Mouse (Mus musculus) liver, embryonic 13.5 days (tissue): Measurements from ENCODE around the gene Nrm. TPM values are rescaled to one million over a fixed set of nuclear protein-coding genes. Genes with fewer than 3 reads are reported as not detected.

Experiments
- ATAC-seq: fragments of 200-750 bp; cut with Nextera tagmentation; 2 replicates; pipeline ENCODE4 v1.8.0; 2017; ENCODE audit warnings: low read depth, mild to moderate bottlenecking, moderate number of reproducible peaks, moderate library complexity
- DNase-seq: peaks from one replicate; pipeline ENCODE4 v3.0.0; 2022
- H3K27ac ChIP-seq: fragments of 300-500 bp; sonication (generic); 2 replicates; pipeline ENCODE4 v1.5.1; 2015; ENCODE audit warnings: moderate library complexity, mild to moderate bottlenecking, inconsistent platforms
- H3K27me3 ChIP-seq: fragments of 300-500 bp; sonication (generic); 2 replicates; pipeline ENCODE4 v1.6.1; 2015; ENCODE audit warnings: mild to moderate bottlenecking, inconsistent platforms
- H3K36me3 ChIP-seq: fragments of 300-500 bp; sonication (generic); 2 replicates; pipeline ENCODE4 v1.6.1; 2015; ENCODE audit warnings: mild to moderate bottlenecking, inconsistent platforms
- H3K4me1 ChIP-seq: fragments of 300-500 bp; sonication (generic); replicated peaks from 2 replicates; pipeline ENCODE4 v1.6.1; 2015; ENCODE audit warnings: inconsistent platforms
- H3K4me2 ChIP-seq: fragments of 300-500 bp; sonication (generic); 2 replicates; pipeline ENCODE4 v1.6.1; 2015; ENCODE audit warnings: inconsistent platforms, mild to moderate bottlenecking, moderate library complexity
- H3K4me3 ChIP-seq: fragments of 300-500 bp; sonication (generic); replicated peaks from 2 replicates; pipeline ENCODE4 v1.5.1; 2015; ENCODE audit warnings: mild to moderate bottlenecking, inconsistent platforms
- H3K9ac ChIP-seq: fragments of 300-500 bp; sonication (generic); 2 replicates; pipeline ENCODE4 v1.6.1; 2015; ENCODE audit warnings: mild to moderate bottlenecking, inconsistent platforms
- H3K9me3 ChIP-seq: fragments of 300-500 bp; sonication (generic); replicated peaks from 2 replicates; pipeline ENCODE4 v1.6.1; 2016; ENCODE audit warnings: inconsistent platforms
- WGBS: fragments of 180-500 bp; shearing (Covaris S2); methylation state at CpG from one replicate; pipeline ENCODE4 v1.1.7; 2015; ENCODE audit not compliant: insufficient replicate concordance; 5-methylcytosine and 5-hydroxymethylcytosine counted together
- polyA plus RNA-seq: library from polyadenylated mRNA; unstranded; fragments of >200 nt; fragmentation: Nextera tagmentation; extraction: Ambion mirVana; gene quantifications from 2 replicates; pipeline ENCODE4 v1.2.1, GENCODE M21; 2015

Gene Nrm
- polyA plus RNA-seq, 1 experiment from 2014 or later, result 23.0 TPM

- H3K9me3 ChIP-seq, result no peaks in the 10 kb centered on the region
- 91% methylated on average over 14 of the region's 14 CpGs for WGBS
- H3K27me3 ChIP-seq, result no peaks in the 10 kb centered on the region
- H3K4me2 ChIP-seq, result no peak overlapping the region
- H3K4me3 ChIP-seq, result no peak overlapping the region
- peaks cover 20% of the 10 kb centered on the region for H3K4me1 ChIP-seq
- ATAC-seq (no peak), DNase-seq (no peak)
- no peak overlapping the region for H3K27ac ChIP-seq
- H3K9ac ChIP-seq, result no peak overlapping the region
- peaks cover 77% of the 10 kb centered on the region for H3K36me3 ChIP-seq
Measured at GRCm38 (mm10) chr17:35883777-35884176, 22.7 kb downstream of the Nrm start.

GRCm38 (mm10) chr17:35887725-35888124 lies 26.6 kb downstream of the Nrm start:
- H3K9ac ChIP-seq, result no peak overlapping the region
- ATAC-seq (no peak), DNase-seq (no peak)
- no peaks in the 10 kb centered on the region for H3K9me3 ChIP-seq
- no peak overlapping the region for H3K4me3 ChIP-seq
- H3K4me1 ChIP-seq, result no peaks in the 10 kb centered on the region
- H3K36me3 ChIP-seq, result peaks cover 99% of the 10 kb centered on the region
- WGBS, result 86% methylated on average over 9 of the region's 17 CpGs
- no peaks in the 10 kb centered on the region for H3K27me3 ChIP-seq
- no peak overlapping the region for H3K27ac ChIP-seq
- H3K4me2 ChIP-seq, result no peak overlapping the region

- Histone ChIP-seq H3K27ac (peak within 1 kb of the TSS; percentile 86), H3K36me3 (peaks cover 37% of the 10 kb centered on the region), H3K9ac (peak within 1 kb of the TSS; percentile 94), H3K4me3 (peak within 1 kb of the TSS; percentile 91), H3K9me3 (no peaks in the 10 kb centered on the region), H3K4me2 (peak within 1 kb of the TSS; percentile 98), H3K27me3 (no peaks in the 10 kb centered on the region), H3K4me1 (peaks cover 44% of the 10 kb centered on the region)
- WGBS, result under 1% methylated on average over 84 of the region's 86 CpGs
- peak; percentile 91 for ATAC-seq
- peak; percentile 86 for DNase-seq
Measured at GRCm38 (mm10) chr17:35896781-35897643, 35.9 kb downstream of the Nrm start, which contains the start of gene 2310061I04Rik. Gene 2310061I04Rik (minus strand): TSS chr17:35897431.

GRCm38 (mm10) chr17:35897644-35898573 lies 36.8 kb downstream of the Nrm start:
- 33% methylated on average over 23 of the region's 23 CpGs for WGBS
- peak overlapping the region; percentile 91 for H3K4me3 ChIP-seq
- peak; percentile 31 for DNase-seq
- peak overlapping the region; percentile 98 for H3K4me2 ChIP-seq
- H3K9me3 ChIP-seq, result no peaks in the 10 kb centered on the region
- no peaks in the 10 kb centered on the region for H3K27me3 ChIP-seq
- H3K36me3 ChIP-seq, result peaks cover 28% of the 10 kb centered on the region
- H3K4me1 ChIP-seq, result peaks cover 44% of the 10 kb centered on the region
- peak; percentile 57 for ATAC-seq
- H3K27ac ChIP-seq, result peak overlapping the region; percentile 86
- H3K9ac ChIP-seq, result peak overlapping the region; percentile 94

GRCm38 (mm10) chr17:35900636-35901035 lies 39.5 kb downstream of the Nrm start:
- H3K36me3 ChIP-seq, result peaks cover 17% of the 10 kb centered on the region
- WGBS, result 29% methylated on average over 3 of the region's 3 CpGs
- no peak for DNase-seq
- no peak overlapping the region for H3K4me2 ChIP-seq
- H3K9ac ChIP-seq, result 0 out of 2 replicates have a peak overlapping the region, but pooled peaks have one; percentile 3
- H3K27me3 ChIP-seq, result no peaks in the 10 kb centered on the region
- no peak overlapping the region for H3K4me3 ChIP-seq
- no peak for ATAC-seq
- H3K9me3 ChIP-seq, result no peaks in the 10 kb centered on the region
- peak overlapping the region; percentile 34; the same call in 1 of the 2 replicates for H3K27ac ChIP-seq
- peaks cover 51% of the 10 kb centered on the region for H3K4me1 ChIP-seq

- no peak overlapping the region for H3K27ac ChIP-seq
- H3K4me3 ChIP-seq, result no peak overlapping the region
- peaks cover 28% of the 10 kb centered on the region for H3K4me1 ChIP-seq
- 70% methylated on average over 9 of the region's 9 CpGs for WGBS
- no peaks in the 10 kb centered on the region for H3K27me3 ChIP-seq
- peaks cover 30% of the 10 kb centered on the region for H3K36me3 ChIP-seq
- no peak for DNase-seq
- ATAC-seq, result no peak
- no peaks in the 10 kb centered on the region for H3K9me3 ChIP-seq
- no peak overlapping the region for H3K4me2 ChIP-seq
- no peak overlapping the region for H3K9ac ChIP-seq
Measured at GRCm38 (mm10) chr17:35903343-35903991, 42.3 kb downstream of the Nrm start.

GRCm38 (mm10) chr17:35903992-35904355 lies 42.9 kb downstream of the Nrm start:
- Histone ChIP-seq H3K4me2 (no peak overlapping the region), H3K27me3 (no peaks in the 10 kb centered on the region), H3K9me3 (no peaks in the 10 kb centered on the region), H3K9ac (no peak overlapping the region), H3K27ac (no peak overlapping the region), H3K36me3 (peaks cover 31% of the 10 kb centered on the region), H3K4me1 (peaks cover 33% of the 10 kb centered on the region), H3K4me3 (no peak overlapping the region)
- ATAC-seq, result no peak
- DNase-seq, result no peak
- 37% methylated on average over 4 of the region's 4 CpGs for WGBS

GRCm38 (mm10) chr17:35905587-35905986 lies 44.5 kb downstream of the Nrm start:
- Histone ChIP-seq H3K27me3 (no peaks in the 10 kb centered on the region), H3K36me3 (peaks cover 28% of the 10 kb centered on the region), H3K27ac (no peak overlapping the region), H3K9ac (no peak overlapping the region), H3K4me3 (no peak overlapping the region), H3K4me1 (peaks cover 35% of the 10 kb centered on the region), H3K9me3 (no peaks in the 10 kb centered on the region), H3K4me2 (no peak overlapping the region)
- 87% methylated on average over 1 of the region's 1 CpGs for WGBS
- DNase-seq, result no peak
- ATAC-seq, result no peak

- H3K9me3 ChIP-seq, result no peaks in the 10 kb centered on the region
- ATAC-seq (no peak), DNase-seq (no peak)
- no peak overlapping the region for H3K4me2 ChIP-seq
- H3K36me3 ChIP-seq, result peaks cover 47% of the 10 kb centered on the region
- no peaks in the 10 kb centered on the region for H3K27me3 ChIP-seq
- 45% methylated on average over 2 of the region's 2 CpGs for WGBS
- H3K4me1 ChIP-seq, result peaks cover 35% of the 10 kb centered on the region
- no peak overlapping the region for H3K27ac ChIP-seq
- no peak overlapping the region for H3K4me3 ChIP-seq
- no peak overlapping the region for H3K9ac ChIP-seq
Measured at GRCm38 (mm10) chr17:35907609-35908008, 46.5 kb downstream of the Nrm start.

- DNase-seq (no peak), ATAC-seq (peak; percentile 53)
- H3K27me3 ChIP-seq, result no peaks in the 10 kb centered on the region
- H3K4me2 ChIP-seq, result peak overlapping the region; percentile 84
- WGBS, result 38% methylated on average over 20 of the region's 20 CpGs
- peak overlapping the region; percentile 73 for H3K9ac ChIP-seq
- peaks cover 42% of the 10 kb centered on the region for H3K4me1 ChIP-seq
- no peaks in the 10 kb centered on the region for H3K9me3 ChIP-seq
- peak overlapping the region; percentile 71 for H3K4me3 ChIP-seq
- H3K27ac ChIP-seq, result peak overlapping the region; percentile 79
- H3K36me3 ChIP-seq, result peaks cover 57% of the 10 kb centered on the region
Measured at GRCm38 (mm10) chr17:35909186-35909918, 48.2 kb downstream of the Nrm start.
